Mouse (Mus musculus) kidney, embryonic 14.5 days (tissue): ENCODE measurements around the gene Muc13. TPM values are rescaled to one million over a fixed set of nuclear protein-coding genes. Genes with fewer than 3 reads are reported as not detected.

Source experiments
- ATAC-seq: fragments of 200-750 bp; cut with Nextera tagmentation; 2 replicates; pipeline ENCODE4 v1.8.0; 2017; ENCODE audit warnings: moderate number of reproducible peaks, mild to moderate bottlenecking, moderate TSS enrichment, moderate library complexity; ENCODE audit not compliant: low FRiP score, low TSS enrichment
- H3K27ac ChIP-seq: fragments of 300-500 bp; sonication (generic); 2 replicates; pipeline ENCODE4 v1.5.1; 2014; ENCODE audit warnings: low read depth, mild to moderate bottlenecking, low read length, moderate library complexity, mixed read lengths
- H3K27me3 ChIP-seq: fragments of 300-500 bp; sonication (generic); 2 replicates; pipeline ENCODE4 v1.6.1; 2014; ENCODE audit warnings: mild to moderate bottlenecking, low read length; ENCODE audit not compliant: control insufficient read depth, insufficient read depth
- H3K36me3 ChIP-seq: fragments of 300-500 bp; sonication (generic); 2 replicates; pipeline ENCODE4 v1.6.1; 2014; ENCODE audit warnings: low read length, mixed read lengths; ENCODE audit not compliant: control insufficient read depth, insufficient read depth
- H3K4me1 ChIP-seq: fragments of 300-500 bp; sonication (generic); 2 replicates; pipeline ENCODE4 v1.6.1; 2014; ENCODE audit warnings: low read length, mixed read lengths; ENCODE audit not compliant: control insufficient read depth, insufficient read depth
- H3K4me2 ChIP-seq: fragments of 300-500 bp; sonication (generic); replicated peaks from 2 replicates; pipeline ENCODE4 v1.6.1; 2014; ENCODE audit warnings: low read depth, mild to moderate bottlenecking, low read length
- H3K4me3 ChIP-seq: fragments of 300-500 bp; sonication (generic); 2 replicates; pipeline ENCODE4 v1.5.1; 2014; ENCODE audit warnings: mild to moderate bottlenecking, low read length
- H3K9ac ChIP-seq: fragments of 300-500 bp; sonication (generic); 2 replicates; pipeline ENCODE4 v1.6.1; 2014; ENCODE audit warnings: low read depth, mild to moderate bottlenecking, low read length, moderate library complexity
- H3K9me3 ChIP-seq: fragments of 300-500 bp; sonication (generic); 2 replicates; pipeline ENCODE4 v1.6.1; 2016; ENCODE audit warnings: low read length; ENCODE audit not compliant: control insufficient read depth
- WGBS: fragments of 180-500 bp; shearing (Covaris S2); extraction: QIAGEN DNeasy Blood & Tissue Kit; methylation state at CpG from one replicate; pipeline ENCODE4 v1.1.7; 2014; 5-methylcytosine and 5-hydroxymethylcytosine counted together
- polyA plus RNA-seq: library from polyadenylated mRNA; unstranded; fragments of >200 nt; fragmentation: Nextera tagmentation; extraction: Ambion mirVana; gene quantifications from 2 replicates; pipeline ENCODE4 v1.2.1, GENCODE M21; 2014

Gene Muc13
- polyA plus RNA-seq, 1 experiment from 2014 or later: 0.09 TPM

- 87% methylated on average over 5 of the region's 5 CpGs for whole genome bisulfite sequencing
- H3K27ac ChIP-seq: no peak overlapping the region
- H3K4me1 ChIP-seq: no peaks in the 10 kb centered on the region
- no peaks in the 10 kb centered on the region for H3K36me3 ChIP-seq
- ATAC-seq: no peak
- no peaks in the 10 kb centered on the region for H3K9me3 ChIP-seq
- H3K4me2 ChIP-seq: no peak overlapping the region
- no peak overlapping the region for H3K4me3 ChIP-seq
- no peak overlapping the region for H3K9ac ChIP-seq
- no peaks in the 10 kb centered on the region for H3K27me3 ChIP-seq
These were observed 69.4 kb downstream of the Muc13 start for GRCm38 (mm10) chr16:33863208-33863751.

Other genes starting within 250 kb of the Muc13 start
- gene Heg1, start 109.7 kb upstream of the Muc13 start, polyA plus RNA-seq: 14.2 and 21.5 TPM in 2 replicates
- 34.3 and 49.7 TPM in 2 replicates for gene Itgb5, start 35.6 kb downstream of the Muc13 start, polyA plus RNA-seq
- gene Umps, start 173.0 kb downstream of the Muc13 start, polyA plus RNA-seq: 49.7 and 72.2 TPM in 2 replicates